Mouse (Mus musculus) left cerebral cortex, adult 2 months (tissue): ENCODE data around the gene Irs1. TPM values are rescaled to one million over a fixed set of nuclear protein-coding genes. Genes with fewer than 3 reads are reported as not detected.

Experiments
- DNase-seq, 2 experiments: peaks; one replicate each; pipeline ENCODE4 v3.0.0; 2021 to 2022; ENCODE audit warnings: low spot score in 2 of 2, mixed read lengths in 1 of 2; ENCODE audit errors: extremely low spot score in 1 of 2
- H3K27ac ChIP-seq: fragments of 200-600 bp; 2 replicates; pipeline ENCODE4 v1.8.1; 2022
- H3K4me3 ChIP-seq: fragments of 200-600 bp; 2 replicates; pipeline ENCODE4 v1.8.1; 2022
- CTCF ChIP-seq: fragments of 200-600 bp; IDR thresholded peaks from 2 replicates; pipeline ENCODE4 v1.8.1; 2022; ENCODE audit warnings: antibody characterized with exemption, mild to moderate bottlenecking, moderate library complexity
- intact Hi-C: fragments of 180-260 bp; cut with DNase I; formaldehyde crosslinking; loops from one replicate; pipeline ENCODE4 v1.15.1; 2025
- total RNA-seq, 2 experiments: library from RNA; stranded (reverse); gene quantifications; 2 replicates each; pipeline ENCODE4 v1.2.3; 2021

Gene Irs1
- total RNA-seq, 2 experiments from 2014 or later = 17.3 to 17.4 TPM

DNA sequence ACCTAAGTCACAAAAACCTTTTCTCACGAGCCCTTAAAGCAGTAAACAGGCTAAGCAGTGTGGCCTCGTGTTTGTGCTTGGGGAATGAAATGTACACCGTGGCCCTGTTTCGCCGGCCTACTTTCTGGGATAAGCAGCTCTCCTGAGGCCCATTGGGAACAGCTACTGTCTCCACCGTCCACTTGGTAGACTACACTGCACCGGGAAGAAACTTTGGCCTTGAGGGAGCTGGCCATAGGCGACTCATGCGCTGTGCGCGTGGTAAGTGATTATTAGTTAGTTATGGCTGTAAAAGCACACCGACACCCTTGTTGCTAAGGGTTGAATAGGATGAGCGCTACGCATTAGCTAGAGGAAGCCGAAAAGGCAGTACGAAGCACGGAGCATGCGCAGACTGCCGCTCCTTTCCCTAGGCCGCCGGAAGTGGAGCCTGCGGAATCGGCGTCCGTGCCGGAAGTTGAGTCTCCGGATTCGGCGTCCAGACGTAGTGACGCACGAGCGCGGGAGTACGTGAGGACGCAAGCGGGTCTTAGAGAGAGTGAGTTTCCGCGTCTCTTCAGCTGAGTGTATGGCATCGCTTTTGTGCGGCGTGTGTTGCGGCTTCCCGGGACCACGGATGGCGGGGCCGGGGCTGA lies 25.0 kb upstream of the Irs1 start, which contains the start of gene Rhbdd1:
Rhbdd1 (plus strand) TSS at position 342 of the 635 bp plus-strand sequence.
- intact Hi-C loops = loop anchor here (1.0 to 5.0 kb wide), 2 partner anchors 25 to 116 kb away; partner anchors contain the start of gene Irs1
- no peak for TF ChIP-seq CTCF
- H3K4me3 ChIP-seq = peak within 1 kb of the TSS; percentile 85
- DNase-seq = peak; percentile 98
- H3K27ac ChIP-seq = peak within 1 kb of the TSS; percentile 95

DNA sequence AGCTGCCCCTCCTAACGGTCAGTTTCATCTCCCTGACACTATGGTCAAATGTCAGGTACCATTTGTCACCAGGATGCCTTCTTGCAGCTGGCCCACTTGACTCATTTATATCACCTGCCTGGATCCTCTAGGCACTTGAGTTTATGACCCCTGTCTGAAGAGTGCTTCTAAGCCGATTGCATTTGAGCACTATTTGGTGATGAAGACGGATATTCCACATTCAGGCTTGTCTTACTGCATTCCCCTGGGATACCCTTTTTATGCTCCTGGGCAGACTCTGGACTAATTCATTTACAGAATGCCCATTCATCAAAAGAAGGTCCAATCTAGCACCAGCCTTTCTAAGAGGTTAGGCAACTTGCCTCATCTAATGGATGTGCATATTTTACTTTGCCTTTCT lies 13.3 kb upstream of the Irs1 start:
- no peak for TF ChIP-seq CTCF
- DNase-seq = no peak
- no peak overlapping the region for H3K4me3 ChIP-seq
- no peak overlapping the region for H3K27ac ChIP-seq
- intact Hi-C loops = no loop called here

DNA sequence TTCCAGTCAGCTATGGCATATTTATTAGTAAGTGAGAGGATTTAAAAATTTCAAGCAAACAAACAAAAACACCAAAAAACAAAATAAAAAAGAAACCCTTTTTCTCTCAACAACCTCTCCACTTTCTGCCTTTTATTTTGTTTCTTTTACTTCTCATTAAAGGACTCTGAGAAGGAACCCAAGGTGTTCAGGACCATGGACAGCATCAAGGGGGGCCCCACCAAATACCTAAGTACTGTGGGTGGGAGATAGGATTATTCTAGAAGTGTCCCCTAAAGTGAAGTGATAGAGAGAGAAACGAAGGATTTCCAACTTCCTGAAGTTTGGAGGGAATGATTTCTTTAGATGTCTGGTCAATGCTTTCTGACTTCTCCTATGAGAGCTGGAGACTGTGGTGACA lies 7.4 kb upstream of the Irs1 start:
- no peak for DNase-seq
- Histone ChIP-seq H3K4me3 (no peak overlapping the region), H3K27ac (no peak overlapping the region)
- no peak for TF ChIP-seq CTCF
- intact Hi-C loops = loop anchor here (10.0 kb wide), 1 partner anchor 614 kb away; no protein-coding TSS in a partner anchor

DNA sequence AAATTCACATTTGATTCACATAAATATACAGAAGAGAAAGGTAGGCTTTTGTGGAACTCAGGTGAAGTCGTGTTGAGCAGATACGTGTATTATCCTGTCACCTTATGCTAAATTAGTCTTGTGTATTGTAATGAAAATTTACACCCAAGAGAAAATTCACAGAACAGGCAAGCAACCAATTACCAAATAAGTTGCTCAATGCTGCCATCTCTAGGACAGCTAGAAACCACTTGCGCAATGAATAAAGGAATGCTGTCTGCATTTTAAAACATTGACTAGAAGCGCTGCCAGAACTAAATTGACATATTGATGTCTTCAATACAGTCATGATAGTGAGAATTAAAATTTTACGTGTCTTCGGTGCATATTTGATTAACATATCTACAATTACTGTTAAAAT lies 2.9 kb upstream of the Irs1 start:
- peak; percentile 24 to 30 for DNase-seq
- TF ChIP-seq CTCF = peak; percentile 80
- Histone ChIP-seq H3K4me3 (no peak overlapping the region), H3K27ac (no peak overlapping the region)
- intact Hi-C loops = loop anchor here (5.0 to 10.0 kb wide), 3 partner anchors 138 to 609 kb away; no protein-coding TSS in a partner anchor

DNA sequence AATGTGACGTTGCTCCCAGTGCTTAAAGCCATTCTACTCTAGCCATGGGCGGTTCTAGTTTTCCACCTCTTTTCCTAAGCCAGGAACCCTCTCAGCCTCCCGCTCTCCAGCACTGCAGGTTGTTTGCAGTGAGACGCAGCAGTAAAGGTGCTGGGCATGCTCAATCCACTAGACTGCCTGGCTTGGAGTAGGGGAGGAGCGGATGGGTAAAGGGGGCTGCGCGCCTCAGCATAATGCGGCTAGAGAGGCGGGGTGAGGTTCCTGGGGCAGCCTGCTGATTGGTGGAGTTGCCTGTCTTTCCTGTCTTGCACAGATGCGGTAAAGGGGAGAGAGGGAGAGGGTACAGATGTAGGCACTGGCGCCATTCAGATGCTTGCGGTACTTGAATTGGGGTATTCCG lies 1.6 kb upstream of the Irs1 start:
- Histone ChIP-seq H3K4me3 (peak overlapping the region; percentile 70), H3K27ac (peak overlapping the region; percentile 97)
- DNase-seq = peak; percentile 79 to 81
- intact Hi-C loops = loop anchor here (1.0 to 10.0 kb wide), 5 partner anchors 140 to 976 kb away; no protein-coding TSS in a partner anchor
- TF ChIP-seq CTCF = no peak

DNA sequence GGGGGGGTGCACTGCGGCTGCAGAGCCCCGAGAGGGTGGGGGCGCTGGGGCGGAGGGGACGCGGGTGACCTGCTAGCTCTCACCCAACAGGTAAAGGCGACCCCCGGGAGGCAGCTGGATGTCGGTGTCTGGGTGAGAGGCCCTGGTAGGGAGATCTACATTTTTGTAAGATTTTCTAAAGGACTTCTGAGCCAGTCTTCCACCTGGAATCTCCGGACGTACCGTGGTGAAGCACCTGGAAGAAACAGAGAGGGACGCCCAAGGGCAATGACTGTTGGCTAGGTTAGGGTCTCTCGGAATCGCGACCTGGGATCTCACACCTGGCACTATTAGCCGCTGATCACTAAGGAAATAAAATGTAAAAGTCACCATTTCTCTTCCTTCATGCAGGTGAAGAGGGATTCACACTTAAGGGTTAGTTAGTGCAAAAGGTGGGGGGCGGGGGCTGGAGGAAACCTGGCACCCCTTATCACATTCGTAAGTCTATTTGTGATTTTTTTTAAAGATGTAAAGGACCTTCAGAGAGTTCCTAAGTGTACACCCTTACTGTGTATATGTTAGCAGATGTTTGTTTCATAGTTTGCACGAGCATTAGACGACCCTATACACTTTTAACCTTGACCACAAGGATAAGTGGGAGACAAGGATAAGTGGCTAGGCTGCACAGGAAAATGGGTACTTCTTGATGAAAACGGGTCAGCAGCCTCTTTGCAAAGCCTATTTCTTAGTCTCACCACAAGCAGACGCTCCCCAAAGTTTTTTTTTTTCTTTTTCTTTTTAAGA lies 905 bp upstream of the Irs1 start:
- intact Hi-C loops = loop anchor here (1.0 to 10.0 kb wide), 7 partner anchors 24 to 775 kb away; partner anchors contain the start of gene Rhbdd1
- Histone ChIP-seq H3K27ac (peak overlapping the region; percentile 97), H3K4me3 (peak overlapping the region; percentile 70)
- no peak for TF ChIP-seq CTCF
- no peak for DNase-seq

DNA sequence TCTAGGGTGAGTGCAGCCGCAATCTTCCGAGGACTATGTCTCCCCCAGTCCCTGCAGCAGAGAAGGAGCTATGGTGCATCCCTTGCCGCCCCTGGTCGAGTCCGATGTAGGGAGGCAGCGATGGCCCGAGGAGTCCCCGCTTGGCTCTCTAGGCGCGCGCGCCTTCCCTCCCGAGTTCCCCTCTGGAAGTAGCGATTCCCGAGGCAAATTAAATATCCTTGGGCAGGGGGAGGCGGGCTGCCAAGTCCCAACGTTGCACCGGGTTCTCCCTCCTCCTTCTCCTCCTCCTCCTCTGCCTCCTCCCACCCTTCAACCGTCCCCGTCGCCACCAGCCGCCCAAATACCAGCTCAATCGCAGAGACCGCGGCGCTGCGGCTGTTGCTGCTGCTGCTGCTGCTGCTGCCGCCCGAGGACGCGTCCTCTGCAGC lies 479 bp downstream of the Irs1 start:
- DNase-seq = peak; percentile 83 to 85
- intact Hi-C loops = loop anchor here (1.0 to 10.0 kb wide), 6 partner anchors 26 to 696 kb away; partner anchors contain the start of gene Rhbdd1
- no peak for TF ChIP-seq CTCF
- Histone ChIP-seq H3K27ac (peak overlapping the region; percentile 97), H3K4me3 (peak overlapping the region; percentile 70)

DNA sequence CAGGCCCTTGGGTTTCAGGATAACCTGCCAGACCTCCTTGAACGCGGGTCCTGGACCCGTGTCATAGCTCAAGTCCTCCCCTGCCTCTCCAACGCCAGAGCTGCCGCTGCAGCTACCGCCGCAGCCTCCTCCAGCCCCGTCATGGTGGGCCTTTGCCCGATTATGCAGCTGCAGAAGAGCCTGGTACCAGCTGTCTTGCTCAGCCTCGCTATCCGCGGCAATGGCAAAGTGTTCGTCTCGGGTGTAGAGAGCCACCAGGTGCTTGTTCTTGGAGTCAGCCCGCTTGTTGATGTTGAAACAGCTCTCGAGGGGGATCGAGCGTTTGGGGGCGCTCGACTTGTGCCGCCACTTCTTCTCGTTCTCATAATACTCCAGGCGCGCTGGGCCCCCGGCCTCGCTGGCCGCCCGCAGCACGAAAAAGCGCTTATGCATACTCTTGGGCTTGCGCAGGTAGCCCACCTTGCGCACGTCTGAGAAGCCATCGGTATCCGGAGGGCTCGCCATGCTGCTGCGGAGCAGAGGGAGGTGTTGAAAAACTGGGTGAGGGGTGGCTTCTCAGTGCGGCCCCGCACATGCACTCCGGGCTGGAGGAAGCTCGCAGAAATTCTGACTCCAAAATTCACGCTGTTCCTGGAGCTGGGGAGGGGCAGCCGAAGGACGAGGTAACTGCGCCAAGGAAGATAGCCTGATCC lies 1.1 kb downstream of the Irs1 start:
- DNase-seq = peak; percentile 69 to 71
- intact Hi-C loops = loop anchor here (2.0 to 10.0 kb wide), 6 partner anchors 138 to 695 kb away; no protein-coding TSS in a partner anchor
- TF ChIP-seq CTCF = peak; percentile 10
- Histone ChIP-seq H3K4me3 (peak overlapping the region; percentile 70), H3K27ac (peak overlapping the region; percentile 97)

DNA sequence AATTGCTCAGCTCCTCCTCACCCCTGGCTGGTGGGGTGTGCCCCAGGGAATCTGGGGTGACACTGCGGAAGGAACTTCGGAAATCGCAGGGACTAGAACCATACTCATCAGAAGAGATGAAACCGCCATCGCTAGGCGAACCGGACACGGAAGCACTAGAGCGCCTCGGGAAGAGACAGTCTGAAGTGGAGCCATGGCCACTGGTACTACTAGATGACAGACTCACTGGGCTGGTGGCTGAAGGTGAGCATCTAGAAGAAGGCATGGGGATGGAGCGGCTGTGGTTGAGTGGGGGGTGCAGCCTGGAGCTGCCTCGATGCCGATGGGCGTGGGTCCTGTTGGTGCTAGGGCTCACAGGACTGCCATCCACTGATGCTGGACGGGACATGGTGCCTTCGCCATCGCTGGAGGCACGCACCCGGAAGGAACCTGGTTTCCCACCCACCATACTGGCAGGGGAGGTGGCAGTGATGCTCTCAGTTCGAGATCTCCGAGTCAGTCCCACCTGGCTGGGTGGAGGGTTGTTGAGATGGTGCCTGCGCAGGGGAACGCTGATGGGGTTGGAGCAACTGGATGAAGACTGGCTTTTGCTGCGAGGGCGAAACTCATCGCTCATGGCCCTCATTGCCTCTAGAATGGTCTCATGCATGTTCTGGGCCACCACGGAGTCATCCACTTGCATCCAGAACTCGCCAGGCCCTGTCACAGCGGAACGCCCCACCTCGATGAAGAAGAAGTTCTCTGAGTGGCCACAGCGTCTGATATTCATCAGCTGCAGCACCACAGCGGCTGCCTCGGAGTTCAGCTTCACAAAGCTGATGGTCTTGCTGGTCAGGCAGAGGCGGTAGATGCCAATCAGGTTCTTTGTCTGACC lies 1.9 kb downstream of the Irs1 start:
- intact Hi-C loops = loop anchor here (5.0 kb wide), 1 partner anchor 172 kb away; no protein-coding TSS in a partner anchor
- TF ChIP-seq CTCF = no peak
- H3K27ac ChIP-seq = peak overlapping the region; percentile 97
- H3K4me3 ChIP-seq = peak overlapping the region; percentile 70
- DNase-seq = no peak

DNA sequence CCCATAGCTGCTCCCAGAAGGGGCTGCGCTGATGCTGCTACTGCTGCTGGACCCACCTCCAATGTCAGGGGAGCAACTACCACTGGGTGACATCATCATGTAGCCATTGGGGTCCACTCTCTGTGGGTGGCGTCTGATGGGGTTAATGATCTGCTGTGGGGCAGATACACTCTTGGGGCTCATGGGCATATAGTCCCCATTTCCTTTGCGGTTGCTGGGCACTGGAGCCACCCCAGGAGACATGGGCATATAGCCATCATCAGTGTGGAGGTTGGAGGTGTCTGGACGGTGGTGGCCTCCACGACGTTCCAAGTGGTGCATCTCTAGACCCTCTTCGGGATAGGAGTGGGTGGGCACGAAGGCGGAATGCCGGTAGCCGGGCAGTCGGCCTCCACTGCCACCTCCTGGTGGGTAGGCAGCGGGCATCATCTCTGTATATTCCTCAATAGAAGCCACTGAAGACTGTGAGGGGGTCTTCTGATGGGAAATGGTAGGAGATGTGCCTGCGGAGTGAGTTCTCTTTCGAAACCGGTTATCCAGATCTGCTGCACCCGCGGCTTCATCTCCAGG lies 2.7 kb downstream of the Irs1 start:
- TF ChIP-seq CTCF = peak; percentile 40
- Histone ChIP-seq H3K4me3 (no peak overlapping the region), H3K27ac (no peak overlapping the region)
- peak in 1 of 2 experiments; percentile 19 for DNase-seq
- intact Hi-C loops = loop anchor here (5.0 kb wide), 1 partner anchor 171 kb away; no protein-coding TSS in a partner anchor
